Mouse (Mus musculus): ENCODE data around the gene Psmg3. TPM values are rescaled to one million over a fixed set of nuclear protein-coding genes. Genes with fewer than 3 reads are reported as not detected.

Psmg3 gene
- polyA plus RNA-seq, 1 experiment from 2014 or later: 85.5 TPM

GRCm38 (mm10) chr5:139799801-139800590 lies 26.7 kb downstream of the Psmg3 start:
- no peak for ATAC-seq
- no peak overlapping the region for H3K4me3 ChIP-seq
- no peaks in the 10 kb centered on the region for H3K27me3 ChIP-seq
- H3K27ac ChIP-seq: no peak overlapping the region
- no peak overlapping the region for H3K9ac ChIP-seq
- H3K36me3 ChIP-seq (ENCODE audit: poor library complexity, severe bottlenecking): peaks cover 21% of the 10 kb centered on the region
- H3K4me2 ChIP-seq: no peak overlapping the region
- peaks cover 60% of the 10 kb centered on the region for H3K4me1 ChIP-seq
- no peaks in the 10 kb centered on the region for H3K9me3 ChIP-seq (replicated peaks)
- WGBS: 93% methylated on average over 33 of the region's 33 CpGs

GRCm38 (mm10) chr5:139799041-139799440 lies 27.6 kb downstream of the Psmg3 start:
- ATAC-seq: no peak
- Histone ChIP-seq H3K4me1 (peaks cover 57% of the 10 kb centered on the region), H3K27ac (no peak overlapping the region), H3K9ac (no peak overlapping the region; the same call in 1 of the 2 replicates), H3K4me3 (no peak overlapping the region), H3K9me3 (replicated peaks) (no peaks in the 10 kb centered on the region), H3K36me3 (ENCODE audit: poor library complexity, severe bottlenecking) (peaks cover 21% of the 10 kb centered on the region), H3K4me2 (peak overlapping the region; percentile 68), H3K27me3 (no peaks in the 10 kb centered on the region)
- WGBS: 89% methylated on average over 9 of the region's 9 CpGs

- 31% methylated on average over 12 of the region's 12 CpGs for WGBS
- H3K36me3 ChIP-seq (ENCODE audit: poor library complexity, severe bottlenecking): peaks cover 21% of the 10 kb centered on the region
- H3K4me2 ChIP-seq: peak overlapping the region; percentile 68
- H3K4me1 ChIP-seq: peaks cover 56% of the 10 kb centered on the region
- H3K9me3 ChIP-seq (replicated peaks): no peaks in the 10 kb centered on the region
- peak overlapping the region; percentile 95 for H3K27ac ChIP-seq
- H3K4me3 ChIP-seq: peak overlapping the region; percentile 37
- H3K27me3 ChIP-seq: no peaks in the 10 kb centered on the region
- ATAC-seq: peak; percentile 3; the same call in 1 of the 2 replicates
- H3K9ac ChIP-seq: peak overlapping the region; percentile 65
These were observed 28.4 kb downstream of the Psmg3 start for GRCm38 (mm10) chr5:139798168-139798900.

- H3K36me3 ChIP-seq (ENCODE audit: poor library complexity, severe bottlenecking): peaks cover 21% of the 10 kb centered on the region
- H3K27ac ChIP-seq: peak overlapping the region; percentile 95
- H3K9ac ChIP-seq: peak overlapping the region; percentile 65
- peak overlapping the region; percentile 68 for H3K4me2 ChIP-seq
- peak; percentile 89 for ATAC-seq
- no peaks in the 10 kb centered on the region for H3K9me3 ChIP-seq (replicated peaks)
- peak overlapping the region; percentile 37 for H3K4me3 ChIP-seq
- peaks cover 57% of the 10 kb centered on the region for H3K4me1 ChIP-seq
- 22% methylated on average over 11 of the region's 11 CpGs for WGBS
- 0 out of 2 replicates have a peak, but pooled peaks cover 2% of the 10 kb centered on the region for H3K27me3 ChIP-seq
These were observed 29.1 kb downstream of the Psmg3 start for GRCm38 (mm10) chr5:139797473-139798167.

DNA sequence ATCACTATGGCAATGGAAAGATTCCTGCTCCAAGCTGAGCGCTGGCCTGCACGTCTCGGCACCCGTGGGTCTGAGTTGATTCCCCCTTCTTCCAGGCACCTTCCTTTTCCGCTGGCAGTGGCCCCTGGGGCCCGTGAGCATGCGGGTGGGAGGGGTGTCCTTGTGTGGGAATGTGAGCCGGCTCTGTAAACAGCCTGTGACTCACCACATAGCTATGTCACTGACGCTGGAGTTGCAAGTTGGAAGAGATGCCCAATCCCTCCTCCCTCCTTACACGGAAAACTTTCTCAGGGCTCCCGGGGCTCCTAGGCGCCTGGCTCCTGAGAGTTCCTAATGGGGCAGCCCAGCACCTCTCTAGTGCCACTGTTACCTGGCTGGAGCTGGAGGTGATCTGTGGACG lies 29.8 kb downstream of the Psmg3 start:
- 16% methylated on average over 13 of the region's 13 CpGs for WGBS
- Histone ChIP-seq H3K9me3 (replicated peaks) (no peaks in the 10 kb centered on the region), H3K27ac (peak overlapping the region; percentile 95), H3K4me1 (peaks cover 64% of the 10 kb centered on the region), H3K27me3 (0 out of 2 replicates have a peak, but pooled peaks cover 4% of the 10 kb centered on the region), H3K4me3 (0 out of 2 replicates have a peak overlapping the region, but pooled peaks have one; percentile 37), H3K9ac (peak overlapping the region; percentile 65), H3K4me2 (peak overlapping the region; percentile 68), H3K36me3 (ENCODE audit: poor library complexity, severe bottlenecking) (peaks cover 21% of the 10 kb centered on the region)
- ATAC-seq: peak; percentile 25

DNA sequence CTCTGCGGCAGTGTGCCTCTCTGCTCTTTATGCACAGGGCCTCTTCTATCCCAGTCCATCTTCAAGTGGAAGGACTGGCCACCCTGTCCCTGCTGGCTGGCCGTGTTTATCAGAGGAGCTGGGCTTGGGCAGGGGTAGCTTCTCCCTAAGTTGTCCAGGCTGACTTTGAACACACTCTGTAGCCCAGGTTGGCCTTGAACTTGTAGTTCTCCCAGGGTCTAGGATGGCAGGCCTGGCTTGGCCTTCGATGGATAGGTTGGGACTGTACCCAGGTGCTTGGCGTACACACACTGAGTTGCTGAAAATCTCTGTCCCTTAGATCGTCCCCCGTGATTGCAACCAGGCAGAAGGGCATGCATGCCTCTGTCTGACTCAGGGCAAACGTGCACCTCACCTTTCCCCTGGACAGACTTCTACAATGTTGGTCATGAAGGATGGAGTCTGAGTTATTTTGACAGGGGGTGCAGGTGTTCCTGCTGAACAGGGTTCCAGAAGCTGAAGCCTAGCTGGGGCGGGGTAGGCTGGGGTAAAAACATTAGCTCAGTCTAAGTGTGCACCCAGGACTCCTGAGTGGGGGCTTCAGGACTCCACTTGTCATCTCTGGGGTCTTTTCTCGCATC lies 30.6 kb downstream of the Psmg3 start:
- Histone ChIP-seq H3K36me3 (ENCODE audit: poor library complexity, severe bottlenecking) (peaks cover 17% of the 10 kb centered on the region), H3K27me3 (0 out of 2 replicates have a peak, but pooled peaks cover 4% of the 10 kb centered on the region), H3K4me1 (peaks cover 66% of the 10 kb centered on the region), H3K4me3 (no peak overlapping the region), H3K9ac (0 out of 2 replicates have a peak overlapping the region, but pooled peaks have one; percentile 6), H3K27ac (peak overlapping the region; percentile 5; the same call in 1 of the 2 replicates), H3K4me2 (no peak overlapping the region), H3K9me3 (replicated peaks) (no peaks in the 10 kb centered on the region)
- ATAC-seq: no peak
- 77% methylated on average over 9 of the region's 9 CpGs for WGBS

DNA sequence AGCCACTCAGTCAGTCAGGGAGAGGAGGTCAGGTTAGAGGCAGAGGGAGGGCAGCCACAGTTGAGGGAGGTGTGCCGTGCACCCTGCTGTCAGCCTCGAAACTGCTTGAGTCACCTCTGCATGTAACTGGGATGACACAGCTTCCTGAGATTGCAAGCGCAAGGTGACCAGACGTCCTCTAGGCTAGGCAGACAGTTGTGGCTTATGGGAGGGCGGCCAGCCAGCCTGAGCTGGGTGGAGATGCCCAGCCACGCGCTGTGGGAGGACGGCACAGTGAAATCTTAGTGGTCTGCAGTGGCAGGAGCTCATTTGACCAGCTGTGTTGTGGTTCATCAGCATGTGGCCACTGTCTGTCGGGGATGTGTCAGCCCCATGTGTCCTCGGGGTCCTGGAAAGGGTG lies 31.7 kb downstream of the Psmg3 start:
- no peak overlapping the region for H3K4me2 ChIP-seq
- no peak for ATAC-seq
- H3K36me3 ChIP-seq (ENCODE audit: poor library complexity, severe bottlenecking): peaks cover 6% of the 10 kb centered on the region
- no peak overlapping the region for H3K9ac ChIP-seq
- H3K27ac ChIP-seq: no peak overlapping the region
- H3K9me3 ChIP-seq (replicated peaks): no peaks in the 10 kb centered on the region
- H3K4me1 ChIP-seq: peaks cover 66% of the 10 kb centered on the region
- H3K4me3 ChIP-seq: no peak overlapping the region
- 0 out of 2 replicates have a peak, but pooled peaks cover 4% of the 10 kb centered on the region for H3K27me3 ChIP-seq
- WGBS: 77% methylated on average over 10 of the region's 10 CpGs

- Histone ChIP-seq H3K4me2 (no peak overlapping the region), H3K4me3 (no peak overlapping the region), H3K4me1 (peaks cover 62% of the 10 kb centered on the region), H3K27ac (no peak overlapping the region), H3K9ac (no peak overlapping the region), H3K27me3 (0 out of 2 replicates have a peak, but pooled peaks cover 7% of the 10 kb centered on the region), H3K36me3 (ENCODE audit: poor library complexity, severe bottlenecking) (no peaks in the 10 kb centered on the region), H3K9me3 (replicated peaks) (no peaks in the 10 kb centered on the region)
- WGBS: 94% methylated on average over 5 of the region's 5 CpGs
- no peak for ATAC-seq
These were observed 32.5 kb downstream of the Psmg3 start for GRCm38 (mm10) chr5:139794137-139794536.

GRCm38 (mm10) chr5:139793338-139794089 lies 33.2 kb downstream of the Psmg3 start:
- Histone ChIP-seq H3K4me3 (no peak overlapping the region), H3K36me3 (ENCODE audit: poor library complexity, severe bottlenecking) (no peaks in the 10 kb centered on the region), H3K27me3 (0 out of 2 replicates have a peak, but pooled peaks cover 7% of the 10 kb centered on the region), H3K27ac (no peak overlapping the region), H3K4me2 (peak overlapping the region; percentile 95), H3K9ac (no peak overlapping the region; the same call in 1 of the 2 replicates), H3K9me3 (replicated peaks) (no peaks in the 10 kb centered on the region), H3K4me1 (peaks cover 56% of the 10 kb centered on the region)
- no peak for ATAC-seq
- 80% methylated on average over 11 of the region's 11 CpGs for WGBS

GRCm38 (mm10) chr5:139792966-139793337 lies 33.7 kb downstream of the Psmg3 start:
- Histone ChIP-seq H3K4me1 (peaks cover 50% of the 10 kb centered on the region), H3K27ac (no peak overlapping the region), H3K36me3 (ENCODE audit: poor library complexity, severe bottlenecking) (no peaks in the 10 kb centered on the region), H3K4me3 (peak overlapping the region; percentile 72; the same call in 1 of the 2 replicates), H3K27me3 (0 out of 2 replicates have a peak, but pooled peaks cover 7% of the 10 kb centered on the region), H3K9ac (no peak overlapping the region; the same call in 1 of the 2 replicates), H3K4me2 (peak overlapping the region; percentile 95), H3K9me3 (replicated peaks) (no peaks in the 10 kb centered on the region)
- ATAC-seq: no peak
- WGBS: 78% methylated on average over 3 of the region's 3 CpGs
